Mouse (Mus musculus) heart, embryonic 11.5 days (tissue): Measurements from ENCODE around the gene Fli1. TPM values are rescaled to one million over a fixed set of nuclear protein-coding genes. Genes with fewer than 3 reads are reported as not detected.

Source experiments
- ATAC-seq: fragments of 200-750 bp; cut with Nextera tagmentation; replicated peaks from 2 replicates; pipeline ENCODE4 v1.8.0; 2017; ENCODE audit warnings: moderate library complexity; ENCODE audit not compliant: insufficient number of reproducible peaks, low FRiP score, low TSS enrichment
- H3K27ac ChIP-seq: fragments of 300-500 bp; sonication (generic); 2 replicates; pipeline ENCODE4 v1.5.1; 2014; ENCODE audit warnings: mild to moderate bottlenecking, low read depth, low read length
- H3K27me3 ChIP-seq: fragments of 300-500 bp; sonication (generic); 2 replicates; pipeline ENCODE4 v1.6.1; 2014; ENCODE audit warnings: mild to moderate bottlenecking, low read length, mixed read lengths; ENCODE audit not compliant: control insufficient read depth, insufficient read depth
- H3K36me3 ChIP-seq: fragments of 300-500 bp; sonication (generic); 2 replicates; pipeline ENCODE4 v1.6.1; 2014; ENCODE audit warnings: mild to moderate bottlenecking, low read length, moderate library complexity, mixed read lengths; ENCODE audit not compliant: control insufficient read depth, insufficient read depth
- H3K4me1 ChIP-seq: fragments of 300-500 bp; sonication (generic); 2 replicates; pipeline ENCODE4 v1.6.1; 2014; ENCODE audit warnings: low read length; ENCODE audit not compliant: control insufficient read depth, insufficient read depth
- H3K4me2 ChIP-seq: fragments of 300-500 bp; sonication (generic); 2 replicates; pipeline ENCODE4 v1.6.1; 2014; ENCODE audit warnings: mild to moderate bottlenecking, moderate library complexity
- H3K4me3 ChIP-seq: fragments of 300-500 bp; sonication (generic); 2 replicates; pipeline ENCODE4 v1.5.1; 2014; ENCODE audit warnings: low read depth, low read length
- H3K9ac ChIP-seq: fragments of 300-500 bp; sonication (generic); 2 replicates; pipeline ENCODE4 v1.6.1; 2014; ENCODE audit warnings: mild to moderate bottlenecking, low read depth, low read length, moderate library complexity
- H3K9me3 ChIP-seq: fragments of 300-500 bp; sonication (generic); replicated peaks from 2 replicates; pipeline ENCODE4 v1.6.1; 2016; ENCODE audit warnings: low read length; ENCODE audit not compliant: control insufficient read depth
- WGBS: fragments of 180-500 bp; shearing (Covaris S2); extraction: QIAGEN DNeasy Blood & Tissue Kit; methylation state at CpG from one replicate; pipeline ENCODE4 v1.1.7; 2014; ENCODE audit not compliant: insufficient replicate concordance; 5-methylcytosine and 5-hydroxymethylcytosine counted together
- polyA plus RNA-seq: library from polyadenylated mRNA; unstranded; fragments of >200 nt; fragmentation: Nextera tagmentation; extraction: Ambion mirVana; gene quantifications from 2 replicates; pipeline ENCODE4 v1.2.1, GENCODE M21; 2014

The Fli1 gene
- polyA plus RNA-seq, 1 experiment from 2014 or later = 17.1 TPM

DNA sequence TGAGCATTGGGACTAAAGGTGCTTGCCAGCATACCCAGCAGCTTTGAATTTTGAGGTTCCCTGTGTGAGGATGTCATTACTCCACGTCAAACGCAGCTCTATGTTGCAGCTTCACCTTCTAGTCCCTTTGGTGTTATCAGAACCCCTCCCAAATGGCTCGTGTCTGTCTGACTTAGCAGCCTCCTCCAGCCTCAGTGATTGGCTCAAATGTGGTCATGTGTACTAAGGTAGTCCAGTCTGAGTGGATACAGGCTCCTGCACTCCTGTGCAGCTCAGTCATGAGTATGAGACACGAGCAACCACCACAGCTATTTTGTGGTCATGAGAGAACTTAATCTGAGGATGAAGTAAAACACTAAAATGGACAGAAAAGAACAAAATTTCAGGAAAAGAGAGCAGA lies 31.0 kb upstream of the Fli1 start:
- Histone ChIP-seq H3K4me3 (no peak overlapping the region), H3K27me3 (no peaks in the 10 kb centered on the region), H3K9me3 (no peaks in the 10 kb centered on the region), H3K36me3 (no peaks in the 10 kb centered on the region), H3K4me1 (no peaks in the 10 kb centered on the region), H3K9ac (no peak overlapping the region), H3K27ac (no peak overlapping the region), H3K4me2 (no peak overlapping the region)
- 59% methylated on average over 4 of the region's 4 CpGs for WGBS
- ATAC-seq = no peak

DNA sequence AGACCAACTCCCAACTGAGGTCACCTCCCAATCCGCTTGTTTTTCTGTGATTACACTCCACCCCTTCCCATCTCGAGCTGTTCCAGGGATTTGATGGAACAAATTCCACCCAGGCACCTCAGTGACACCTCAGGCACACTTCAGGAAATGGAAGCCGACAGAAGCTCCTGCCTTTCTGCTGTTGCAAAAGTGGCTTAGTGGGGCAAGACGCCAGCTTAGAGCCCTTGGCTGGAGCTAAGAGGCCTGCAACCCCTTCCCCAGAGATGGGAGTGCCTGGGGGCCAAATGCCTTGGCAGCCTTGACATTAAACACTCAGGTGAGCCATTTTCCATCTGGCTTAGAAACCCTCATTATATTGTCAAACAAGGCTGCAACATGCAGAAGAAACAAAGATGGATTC lies 29.0 kb upstream of the Fli1 start:
- Histone ChIP-seq H3K36me3 (no peaks in the 10 kb centered on the region), H3K9me3 (no peaks in the 10 kb centered on the region), H3K4me3 (no peak overlapping the region), H3K4me2 (no peak overlapping the region), H3K27me3 (no peaks in the 10 kb centered on the region), H3K27ac (no peak overlapping the region), H3K4me1 (peaks cover 5% of the 10 kb centered on the region), H3K9ac (no peak overlapping the region)
- ATAC-seq = no peak
- 53% methylated on average over 4 of the region's 4 CpGs for WGBS

DNA sequence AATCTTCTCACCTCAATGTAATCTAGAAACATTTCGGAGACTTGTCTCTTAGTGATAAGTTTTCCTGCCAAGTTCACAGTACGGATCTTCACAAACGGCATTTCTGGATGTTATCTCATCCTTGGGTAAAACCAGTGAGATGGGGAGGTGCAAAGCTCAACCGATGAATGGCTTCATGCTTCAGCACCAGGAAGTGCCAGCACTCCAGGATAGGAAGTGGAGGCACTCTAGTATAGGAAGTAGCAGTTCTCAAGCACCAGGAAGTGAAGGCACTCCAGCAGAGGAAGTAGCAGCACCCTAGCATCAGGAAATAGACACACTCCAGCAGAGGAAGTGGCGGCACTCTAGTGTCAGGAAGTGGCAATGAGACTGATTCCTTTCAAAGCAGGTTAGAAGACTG lies 27.9 kb upstream of the Fli1 start:
- Histone ChIP-seq H3K27me3 (no peaks in the 10 kb centered on the region), H3K4me2 (no peak overlapping the region), H3K4me3 (no peak overlapping the region), H3K9ac (no peak overlapping the region), H3K36me3 (no peaks in the 10 kb centered on the region), H3K27ac (no peak overlapping the region), H3K4me1 (peaks cover 5% of the 10 kb centered on the region), H3K9me3 (no peaks in the 10 kb centered on the region)
- 60% methylated on average over 5 of the region's 5 CpGs for WGBS
- no peak for ATAC-seq

DNA sequence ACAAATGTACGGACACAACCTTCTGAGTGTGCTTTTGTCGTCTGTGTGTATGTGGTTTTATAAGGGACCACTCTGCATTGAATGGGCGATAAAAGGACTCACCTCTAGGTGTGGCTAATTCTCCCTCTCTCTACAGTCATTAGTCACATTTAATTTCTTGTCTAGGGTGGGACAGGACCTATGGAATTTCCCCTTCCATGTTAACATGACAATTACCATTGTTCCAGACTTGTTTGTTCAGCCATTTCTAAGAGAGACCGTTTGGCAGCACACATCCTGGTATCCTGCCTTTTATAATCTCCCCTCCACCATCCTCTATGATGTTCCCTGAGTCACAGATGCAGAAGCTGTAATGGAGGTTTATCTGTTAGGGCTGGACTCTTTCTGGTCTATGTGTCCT lies 26.6 kb upstream of the Fli1 start:
- no peak for ATAC-seq
- 71% methylated on average over 4 of the region's 4 CpGs for WGBS

DNA sequence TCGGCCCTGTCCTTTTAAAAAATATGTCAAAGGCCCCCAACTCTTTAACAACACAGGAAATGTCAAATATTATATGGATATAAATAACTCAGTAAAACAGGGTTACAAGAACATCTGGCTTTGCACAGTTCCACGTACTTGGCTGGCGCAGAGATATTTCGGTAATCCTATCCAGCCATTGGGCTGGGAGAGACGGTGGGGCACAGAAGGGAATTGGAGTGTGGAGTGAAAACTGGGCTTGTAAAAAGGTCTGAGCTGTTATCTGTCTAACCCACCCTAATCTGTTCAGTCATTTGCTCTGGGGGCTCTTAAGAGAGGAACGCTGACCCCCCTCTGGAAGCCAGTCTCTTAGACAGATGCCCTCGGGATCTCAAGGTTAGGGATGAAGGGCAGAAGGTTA lies 24.9 kb upstream of the Fli1 start:
- H3K4me3 ChIP-seq = no peak overlapping the region
- no peak overlapping the region for H3K4me2 ChIP-seq
- H3K27me3 ChIP-seq = no peaks in the 10 kb centered on the region
- H3K27ac ChIP-seq = no peak overlapping the region
- no peaks in the 10 kb centered on the region for H3K9me3 ChIP-seq
- H3K36me3 ChIP-seq = no peaks in the 10 kb centered on the region
- peaks cover 11% of the 10 kb centered on the region for H3K4me1 ChIP-seq
- WGBS = 33% methylated on average over 7 of the region's 7 CpGs
- no peak for ATAC-seq
- no peak overlapping the region for H3K9ac ChIP-seq

More for the DNA sequence above, 26.6 kb upstream of the Fli1 start:
- no peak overlapping the region for H3K9ac ChIP-seq
- no peak overlapping the region for H3K27ac ChIP-seq
- no peak overlapping the region for H3K4me2 ChIP-seq
- H3K36me3 ChIP-seq = no peaks in the 10 kb centered on the region
- H3K9me3 ChIP-seq = no peaks in the 10 kb centered on the region
- H3K27me3 ChIP-seq = no peaks in the 10 kb centered on the region
- H3K4me1 ChIP-seq = peaks cover 11% of the 10 kb centered on the region
- no peak overlapping the region for H3K4me3 ChIP-seq

DNA sequence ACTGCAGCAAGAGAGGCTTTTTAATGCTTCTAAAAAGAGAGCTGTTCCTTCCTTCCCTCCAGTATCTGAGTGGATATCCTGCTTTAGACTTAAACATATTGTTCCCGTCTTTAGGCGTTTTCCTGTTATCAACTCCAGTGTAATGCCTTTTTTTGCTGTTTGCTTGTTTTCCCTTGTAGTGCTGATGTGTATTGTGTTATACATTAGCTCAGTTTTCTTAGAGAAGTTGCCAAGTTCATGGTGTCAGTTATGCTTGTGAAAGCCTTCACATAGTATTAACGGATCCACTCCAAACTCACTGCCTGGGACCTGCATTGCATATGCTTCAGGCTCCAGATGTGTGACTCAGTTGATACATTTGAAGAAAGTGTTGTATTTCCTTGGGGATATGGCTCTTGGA lies 22.6 kb upstream of the Fli1 start:
- peaks cover 5% of the 10 kb centered on the region; the same call in 1 of the 2 replicates for H3K27me3 ChIP-seq
- no peak overlapping the region for H3K9ac ChIP-seq
- H3K4me3 ChIP-seq = no peak overlapping the region
- H3K9me3 ChIP-seq = no peaks in the 10 kb centered on the region
- WGBS = 51% methylated on average over 3 of the region's 3 CpGs
- H3K4me2 ChIP-seq = no peak overlapping the region
- peaks cover 11% of the 10 kb centered on the region for H3K4me1 ChIP-seq
- no peak overlapping the region for H3K27ac ChIP-seq
- no peaks in the 10 kb centered on the region for H3K36me3 ChIP-seq
- ATAC-seq = no peak

DNA sequence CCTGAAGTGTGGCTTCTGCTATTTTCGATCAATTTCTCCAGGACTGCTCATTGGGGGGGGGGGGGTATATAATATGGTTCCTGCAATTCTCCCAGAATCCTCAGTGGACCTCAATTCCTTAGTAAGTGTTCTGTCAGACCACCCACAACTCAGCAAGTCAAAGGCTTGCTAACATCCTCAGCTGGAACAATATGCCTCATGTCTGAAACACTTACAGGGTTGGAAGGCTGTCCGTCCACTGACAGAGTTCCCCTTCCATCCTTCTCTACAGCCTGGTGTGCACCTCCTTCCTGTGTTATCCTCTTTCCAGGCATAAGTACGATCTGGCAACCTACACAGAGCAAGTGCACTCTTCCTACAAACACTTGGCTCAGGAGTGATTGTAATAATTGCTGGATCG lies 20.2 kb upstream of the Fli1 start:
- no peak overlapping the region for H3K4me2 ChIP-seq
- no peaks in the 10 kb centered on the region for H3K9me3 ChIP-seq
- no peaks in the 10 kb centered on the region for H3K36me3 ChIP-seq
- WGBS = 70% methylated on average over 4 of the region's 4 CpGs
- no peak overlapping the region for H3K27ac ChIP-seq
- H3K4me3 ChIP-seq = no peak overlapping the region
- H3K4me1 ChIP-seq = peaks cover 10% of the 10 kb centered on the region
- no peak for ATAC-seq
- no peak overlapping the region for H3K9ac ChIP-seq
- H3K27me3 ChIP-seq = peaks cover 5% of the 10 kb centered on the region; the same call in 1 of the 2 replicates

DNA sequence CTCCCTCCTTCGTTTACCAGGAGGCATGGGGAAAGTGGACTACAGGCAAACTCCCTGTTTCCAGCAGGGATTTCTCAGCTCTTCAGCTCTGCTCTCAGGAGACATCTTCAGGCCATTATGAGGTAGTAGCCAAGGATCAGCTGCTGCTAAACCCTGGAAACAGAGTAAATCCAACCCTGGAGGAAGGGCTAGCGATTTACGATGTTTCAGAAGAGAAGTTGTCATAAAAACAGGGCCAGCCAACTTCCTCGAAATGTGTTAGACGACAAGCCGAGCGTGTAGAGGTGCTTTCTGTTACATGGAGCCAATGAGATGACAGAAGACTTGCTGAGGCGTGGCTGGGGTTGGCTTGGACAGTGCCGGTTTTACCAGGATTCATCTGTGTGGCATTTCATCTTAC lies 19.7 kb upstream of the Fli1 start:
- H3K4me3 ChIP-seq = no peak overlapping the region
- no peaks in the 10 kb centered on the region for H3K9me3 ChIP-seq
- H3K4me2 ChIP-seq = no peak overlapping the region
- H3K27ac ChIP-seq = no peak overlapping the region
- H3K27me3 ChIP-seq = peaks cover 5% of the 10 kb centered on the region; the same call in 1 of the 2 replicates
- WGBS = 41% methylated on average over 9 of the region's 9 CpGs
- H3K36me3 ChIP-seq = no peaks in the 10 kb centered on the region
- peaks cover 7% of the 10 kb centered on the region for H3K4me1 ChIP-seq
- H3K9ac ChIP-seq = no peak overlapping the region
- ATAC-seq = no peak

DNA sequence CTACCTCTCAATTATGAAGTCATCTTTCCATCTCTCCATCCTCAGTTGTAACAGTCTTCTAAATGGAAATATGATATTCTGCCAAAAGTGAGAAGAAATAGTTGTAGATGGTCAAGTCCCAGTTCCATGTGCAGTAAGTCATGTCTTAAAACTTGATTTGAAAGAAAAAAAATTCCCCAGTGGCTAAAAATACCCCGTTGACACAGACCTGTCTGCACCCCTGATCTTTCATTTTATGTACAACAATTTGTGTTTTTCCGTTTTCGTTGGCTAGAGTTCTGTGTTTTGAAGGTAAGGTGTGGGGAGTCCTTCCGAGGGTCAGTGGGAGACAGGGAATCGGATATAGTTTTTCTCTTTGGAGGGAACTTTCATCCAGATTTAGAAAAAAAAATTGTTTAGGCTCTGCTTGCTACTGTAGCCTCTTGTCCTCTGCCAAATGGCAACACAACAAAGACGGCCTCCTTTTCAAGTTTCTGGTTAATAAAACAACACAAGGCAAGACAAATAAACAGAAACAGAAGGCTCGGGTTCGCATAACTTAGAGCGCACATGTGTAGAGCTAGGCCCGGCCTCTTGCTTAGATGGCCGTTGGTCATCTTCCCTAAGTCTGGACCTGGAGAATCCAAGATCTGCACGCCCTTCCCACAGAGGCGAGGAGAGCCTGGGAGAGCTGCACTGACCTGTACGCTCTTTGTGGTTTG lies 18.7 kb upstream of the Fli1 start:
- Histone ChIP-seq H3K4me1 (peaks cover 8% of the 10 kb centered on the region), H3K4me2 (no peak overlapping the region), H3K36me3 (no peaks in the 10 kb centered on the region), H3K9me3 (no peaks in the 10 kb centered on the region), H3K9ac (no peak overlapping the region), H3K27ac (no peak overlapping the region), H3K27me3 (peaks cover 5% of the 10 kb centered on the region; the same call in 1 of the 2 replicates), H3K4me3 (no peak overlapping the region)
- 81% methylated on average over 14 of the region's 14 CpGs for WGBS
- no peak for ATAC-seq
